Mouse (Mus musculus): ENCODE measurements at regions not wholly inside any gene's neighbourhood (a gene's known extent, or its start where the extent isn't known, plus 50 kb on each side); places are given as distances from the start of the nearest gene placed in this dataset.
A peak's percentile ranks its signal among the peaks of the same experiment; 100 is the strongest.

DNA sequence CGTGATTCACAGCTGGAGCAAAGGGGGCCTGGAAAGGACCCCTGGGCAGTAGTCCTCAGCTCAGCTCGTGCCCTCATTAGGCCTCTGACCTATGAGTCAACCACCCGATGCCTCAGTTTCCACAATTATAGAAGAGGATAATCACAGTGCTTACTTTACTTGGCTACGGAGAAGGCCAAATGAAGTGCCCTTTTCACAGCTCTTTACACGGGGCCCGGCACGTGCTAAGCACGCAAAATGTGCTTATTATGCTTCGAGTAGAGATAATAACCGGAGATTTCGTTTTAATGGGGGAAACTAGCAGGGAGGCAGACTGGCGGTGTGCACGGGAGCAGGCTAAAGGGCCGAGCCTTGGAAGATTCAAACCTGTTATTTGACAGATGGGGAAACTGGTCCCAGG, 102.4 kb upstream of the Jun start:
- no peak for DNase-seq

DNA sequence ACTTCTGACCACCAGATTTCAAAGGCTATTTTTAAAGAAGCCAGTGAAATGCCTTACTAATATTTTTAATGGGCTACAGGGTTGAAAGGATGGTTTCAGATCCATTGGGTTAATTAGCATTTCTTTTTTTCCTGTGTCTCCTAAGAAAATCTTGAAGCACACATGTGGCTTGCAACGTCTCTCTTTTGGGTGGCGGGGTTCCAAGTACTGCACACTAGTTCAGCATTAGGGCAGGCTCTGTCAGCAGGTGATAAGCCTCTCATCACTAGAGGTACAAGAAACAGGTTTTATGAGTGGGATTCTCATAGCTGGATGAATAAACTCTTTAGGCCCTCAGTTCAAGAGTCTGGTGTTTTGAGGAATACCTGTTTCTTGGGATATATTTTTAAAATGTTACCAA, 103.2 kb upstream of the Jun start:
- no peak for DNase-seq

GRCm38 (mm10) chr4:95155796-95156195, 103.8 kb upstream of the Jun start:
- no peak for DNase-seq

- DNase-seq, result peak; percentile 31
Measured at GRCm38 (mm10) chr4:95156451-95157271, 104.6 kb upstream of the Jun start.

- no peak for DNase-seq
Measured at GRCm38 (mm10) chr4:95157653-95158430, 105.8 kb upstream of the Jun start.

- DNase-seq, result no peak
Measured at GRCm38 (mm10) chr4:95158632-95159424, 106.8 kb upstream of the Jun start.

GRCm38 (mm10) chr4:95159821-95160220, 107.8 kb upstream of the Jun start:
- no peak for DNase-seq

- no peak for DNase-seq
Measured at GRCm38 (mm10) chr4:95160465-95160864, 108.4 kb upstream of the Jun start.

DNA sequence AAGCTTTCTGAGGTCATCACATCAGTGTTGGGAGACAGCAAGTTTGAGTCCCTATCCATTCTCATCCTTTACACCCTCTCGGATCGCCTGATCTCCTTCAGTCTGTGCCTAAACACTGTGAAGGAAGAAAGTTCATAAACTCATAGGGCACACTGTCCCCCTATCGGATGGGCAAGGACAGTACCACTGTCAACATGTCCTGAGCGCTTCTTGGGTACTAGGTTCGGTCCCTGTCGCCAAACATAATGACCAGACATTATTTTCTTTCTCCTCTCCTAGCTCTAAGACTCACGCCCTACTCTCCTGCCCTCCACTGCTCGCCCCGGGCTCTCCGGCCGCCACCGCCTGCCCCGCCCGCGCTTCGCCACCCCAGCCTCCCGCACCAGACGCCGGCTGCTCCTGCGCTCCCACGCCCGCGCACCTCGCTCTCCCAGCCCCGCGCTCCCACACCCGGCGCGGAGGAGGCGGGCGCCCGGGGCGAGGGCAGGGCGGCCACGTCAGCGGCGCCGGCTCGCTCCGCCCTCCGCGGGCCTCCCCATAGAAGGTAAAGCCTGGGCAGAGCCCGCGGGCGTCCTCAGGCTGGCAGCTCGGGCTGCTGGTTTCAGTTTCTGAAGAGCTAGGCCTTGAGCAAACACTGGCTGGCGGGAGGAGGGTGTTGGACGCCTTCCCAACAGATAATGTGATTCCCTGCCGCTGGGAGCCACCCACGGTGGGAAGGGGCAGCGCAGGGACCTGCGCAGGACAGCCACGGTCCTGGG, 109.1 kb upstream of the Jun start:
- peak; percentile 93 for DNase-seq

DNA sequence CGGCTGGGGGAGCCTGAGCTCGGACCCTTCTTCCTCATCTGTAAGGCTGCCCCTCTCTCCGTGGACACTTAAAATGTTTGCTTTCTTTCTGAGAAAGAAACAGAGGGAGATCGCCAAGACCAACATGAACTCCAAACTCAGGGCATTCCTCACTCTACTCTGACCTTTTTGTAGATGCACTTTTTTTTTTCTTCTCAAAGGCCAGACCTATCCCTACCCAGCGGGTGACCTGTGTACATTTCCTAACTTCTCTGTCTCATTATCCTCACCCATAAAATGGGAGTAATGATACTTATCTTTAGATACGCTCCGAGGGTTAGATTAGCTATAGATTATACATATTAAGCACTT, 109.6 kb upstream of the Jun start:
- DNase-seq, result no peak

- no peak for DNase-seq
Measured at GRCm38 (mm10) chr4:95162386-95163090, 110.5 kb upstream of the Jun start.

- DNase-seq, result no peak
Measured at GRCm38 (mm10) chr4:95163403-95163802, 111.4 kb upstream of the Jun start.

DNA sequence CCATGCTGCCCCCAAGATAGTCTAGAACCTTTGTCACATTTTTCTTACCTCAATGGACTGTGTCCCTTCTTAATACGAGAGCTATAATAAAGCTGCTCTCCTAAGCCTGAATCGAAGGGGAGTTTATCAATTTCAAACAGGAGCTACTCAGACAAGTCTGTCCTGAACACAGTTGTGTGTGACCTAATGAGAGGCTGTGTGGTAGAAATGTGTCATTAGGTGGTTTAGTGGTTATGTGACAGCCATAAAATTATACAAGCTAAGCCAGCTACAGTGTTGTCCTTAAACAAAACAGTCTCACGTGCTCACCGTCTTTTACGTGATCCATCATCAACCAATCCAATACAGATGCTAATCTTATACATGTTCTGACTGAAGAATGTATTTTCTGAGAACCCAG, 114.5 kb upstream of the Jun start:
- DNase-seq, result no peak

DNA sequence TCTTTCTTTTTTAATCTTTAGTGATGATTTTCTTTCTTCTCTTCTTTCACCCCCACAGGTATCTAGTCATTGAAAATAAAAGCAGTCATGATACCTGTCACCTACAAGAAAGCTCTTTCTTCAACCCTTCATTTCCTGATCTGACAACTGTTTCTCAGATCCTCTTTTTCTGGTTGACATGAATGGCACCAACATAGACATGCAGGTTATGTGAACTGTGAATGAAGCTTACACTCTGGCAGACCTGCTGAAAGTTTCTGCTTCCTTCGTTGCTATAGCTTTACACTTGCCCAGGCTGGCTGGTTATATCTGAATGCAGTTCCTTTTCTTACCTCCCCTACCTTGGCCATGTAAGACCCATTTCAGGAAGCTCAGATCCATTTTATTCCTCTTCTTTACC, 115.2 kb upstream of the Jun start:
- no peak for DNase-seq

DNA sequence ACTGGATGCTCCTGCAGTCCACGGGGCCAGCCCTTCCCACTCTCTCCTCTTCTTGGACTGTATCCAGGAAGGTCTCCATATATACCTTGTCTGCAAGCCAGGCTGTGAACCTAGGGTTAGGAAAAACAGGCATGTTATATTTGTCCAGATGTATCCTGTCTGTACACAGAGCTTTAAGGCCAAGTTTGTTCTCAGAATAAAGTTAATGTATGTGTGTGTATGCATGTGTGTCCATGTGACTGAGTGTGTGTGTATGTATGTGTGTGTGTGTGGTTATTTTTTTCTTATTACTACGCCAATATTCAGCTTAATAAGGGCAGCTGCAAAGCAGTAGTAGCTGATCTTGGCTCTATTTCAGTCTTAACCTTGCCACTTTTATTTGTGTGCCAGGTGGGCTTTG, 117.7 kb upstream of the Jun start:
- DNase-seq, result no peak

DNA sequence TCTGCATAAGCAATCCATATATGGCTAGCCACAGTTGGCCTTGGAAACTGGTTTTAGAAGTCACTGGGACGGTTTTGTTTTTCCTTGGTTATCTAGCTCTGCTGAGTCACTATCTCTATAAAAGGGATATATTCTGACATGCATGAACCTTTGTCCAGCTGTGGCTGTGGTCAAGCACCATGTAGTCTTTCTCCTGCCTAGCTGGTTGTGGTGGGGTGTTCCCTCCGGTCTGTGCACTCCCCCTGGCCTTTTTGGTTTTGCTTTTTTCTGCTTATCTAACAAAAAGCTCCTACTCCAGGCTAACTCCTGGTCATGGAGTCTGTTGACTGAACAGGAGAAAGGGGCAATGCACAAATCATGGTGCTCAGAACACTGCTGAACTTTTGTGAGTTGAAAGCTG, 125.7 kb upstream of the Jun start:
- DNase-seq, result no peak

DNA sequence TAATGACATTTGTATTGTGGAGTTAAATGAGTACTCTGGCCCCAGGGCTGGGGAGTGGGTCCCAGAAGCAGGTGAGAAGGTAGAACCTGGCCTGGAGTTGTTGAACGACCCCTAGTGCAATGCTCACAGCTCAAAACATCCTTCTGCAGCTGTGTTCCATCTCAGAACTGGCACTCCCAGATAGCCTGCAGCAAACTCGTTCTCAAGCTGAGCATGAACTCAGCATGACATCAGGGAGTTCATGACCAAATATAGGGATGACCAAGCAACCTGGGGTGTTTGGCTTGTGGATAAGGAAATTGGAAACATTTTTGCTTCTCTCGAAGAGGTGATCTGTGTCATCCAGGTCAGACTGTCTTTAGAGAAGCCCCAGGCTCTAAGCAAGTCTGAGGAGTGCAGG, 126.4 kb upstream of the Jun start:
- DNase-seq, result no peak

GRCm38 (mm10) chr4:95178900-95179299, 126.9 kb upstream of the Jun start:
- DNase-seq, result no peak

DNA sequence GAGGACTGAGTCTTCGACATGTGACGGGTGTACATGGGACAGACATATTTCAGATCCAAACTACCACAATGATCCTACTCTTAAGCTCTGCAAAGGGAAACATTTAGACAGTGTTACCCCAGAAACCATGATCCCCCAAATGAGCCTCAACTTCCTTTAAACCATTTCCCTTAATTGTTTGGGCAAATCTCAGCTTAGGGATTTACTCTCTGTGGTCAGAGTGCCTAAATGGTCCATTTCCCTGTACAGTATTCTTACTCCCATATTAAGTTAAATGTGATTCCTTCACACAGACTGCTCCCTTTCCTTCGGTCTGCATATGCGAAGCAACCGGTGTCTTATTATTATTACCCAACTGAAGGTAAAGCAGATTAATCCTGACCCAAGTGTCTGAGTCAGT, 128.4 kb upstream of the Jun start:
- DNase-seq, result no peak

DNA sequence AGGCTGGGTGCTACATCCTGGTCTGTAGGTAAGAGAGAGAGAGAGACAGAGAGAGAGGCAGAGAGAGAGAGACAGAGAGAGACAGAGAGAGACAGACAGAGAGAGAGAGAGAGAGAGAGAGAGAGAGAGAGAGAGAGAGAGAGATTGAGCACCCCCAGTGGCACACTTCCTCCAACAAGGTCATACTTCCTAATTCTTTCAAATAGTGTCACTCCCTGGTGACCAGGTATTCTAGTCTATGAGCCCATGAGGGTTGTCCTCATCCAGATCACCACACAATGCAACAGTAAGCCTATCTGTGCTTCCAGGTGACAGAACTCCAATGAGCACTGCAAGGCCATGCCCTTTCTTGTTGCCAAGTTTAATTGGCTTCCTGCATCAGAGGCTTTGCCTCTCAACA, 129.0 kb upstream of the Jun start:
- no peak for DNase-seq

- DNase-seq, result no peak
Measured at GRCm38 (mm10) chr4:95184180-95184579, 132.2 kb upstream of the Jun start.
